Mouse (Mus musculus): ENCODE data around the gene Kcnip1. TPM values are rescaled to one million over a fixed set of nuclear protein-coding genes. Genes with fewer than 3 reads are reported as not detected.

Gene Kcnip1
- polyA plus RNA-seq, 1 experiment from 2014 or later, result 4.3 TPM

DNA sequence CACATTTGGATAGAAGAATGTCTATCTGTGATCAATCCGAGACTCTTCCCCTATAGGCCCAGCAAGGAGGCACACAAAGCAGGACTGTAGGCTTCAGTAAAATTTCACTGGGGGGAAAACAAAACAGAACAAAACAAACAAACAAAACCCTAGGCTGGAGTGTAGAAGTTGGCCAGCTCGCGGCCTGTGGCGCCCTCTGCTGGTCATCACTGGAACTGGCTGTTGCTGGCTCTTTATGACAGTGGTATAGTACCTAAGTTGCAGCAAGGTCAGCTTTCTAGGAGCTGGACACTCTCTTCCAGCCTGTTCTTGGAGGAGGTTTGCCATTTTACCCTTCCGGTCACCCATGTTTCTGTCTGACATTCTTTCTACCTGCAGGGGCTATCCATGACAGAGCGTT, 75.4 kb downstream of the Kcnip1 start:
- H3K9me3 ChIP-seq, result no peaks in the 10 kb centered on the region
- H3K9ac ChIP-seq, result no peak overlapping the region
- peaks cover 9% of the 10 kb centered on the region for H3K27me3 ChIP-seq
- no peaks in the 10 kb centered on the region for H3K36me3 ChIP-seq
- 18% methylated on average over 6 of the region's 6 CpGs for WGBS
- H3K4me1 ChIP-seq, result peaks cover 4% of the 10 kb centered on the region; the same call in 1 of the 2 replicates
- H3K27ac ChIP-seq, result no peak overlapping the region
- H3K4me2 ChIP-seq, result no peak overlapping the region
- no peak overlapping the region for H3K4me3 ChIP-seq
- no peak for ATAC-seq (ENCODE audit: insufficient number of reproducible peaks, insufficient read depth, low FRiP score, low TSS enrichment, low read depth)

DNA sequence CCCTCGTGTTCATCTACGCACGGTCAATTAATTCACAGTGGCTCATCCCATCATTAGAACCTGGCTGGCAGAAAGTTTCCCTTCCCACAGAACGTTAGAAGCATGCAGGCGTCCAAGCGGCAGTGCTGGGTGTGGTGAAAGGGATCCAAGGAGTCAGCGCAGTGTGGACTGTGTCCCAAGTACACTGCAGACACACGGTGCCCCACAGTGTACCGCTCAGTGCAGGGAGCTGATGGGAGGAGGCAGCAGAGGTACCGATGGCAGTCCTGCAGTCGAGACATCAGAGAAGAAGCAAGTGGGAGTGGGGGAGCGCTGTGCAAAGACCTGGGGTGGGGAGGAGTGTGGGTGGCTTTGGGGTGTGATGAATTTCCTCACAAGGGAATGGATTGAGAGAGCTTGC, 78.7 kb downstream of the Kcnip1 start:
- no peaks in the 10 kb centered on the region for H3K36me3 ChIP-seq
- no peaks in the 10 kb centered on the region for H3K9me3 ChIP-seq
- H3K4me2 ChIP-seq, result no peak overlapping the region
- no peak overlapping the region for H3K27ac ChIP-seq
- peaks cover 4% of the 10 kb centered on the region; the same call in 1 of the 2 replicates for H3K27me3 ChIP-seq
- no peak overlapping the region for H3K9ac ChIP-seq
- H3K4me1 ChIP-seq, result peaks cover 4% of the 10 kb centered on the region; the same call in 1 of the 2 replicates
- no peak overlapping the region for H3K4me3 ChIP-seq
- 70% methylated on average over 12 of the region's 12 CpGs for WGBS
- no peak for ATAC-seq (ENCODE audit: insufficient number of reproducible peaks, insufficient read depth, low FRiP score, low TSS enrichment, low read depth)

- Histone ChIP-seq H3K4me3 (no peak overlapping the region), H3K9me3 (no peaks in the 10 kb centered on the region), H3K4me1 (peaks cover 4% of the 10 kb centered on the region; the same call in 1 of the 2 replicates), H3K4me2 (no peak overlapping the region), H3K36me3 (no peaks in the 10 kb centered on the region), H3K9ac (no peak overlapping the region), H3K27me3 (no peaks in the 10 kb centered on the region), H3K27ac (no peak overlapping the region)
- WGBS, result 79% methylated on average over 7 of the region's 7 CpGs
- no peak for ATAC-seq (ENCODE audit: insufficient number of reproducible peaks, insufficient read depth, low FRiP score, low TSS enrichment, low read depth)
These were observed 79.9 kb downstream of the Kcnip1 start for GRCm38 (mm10) chr11:33913061-33913460.

- WGBS, result 10% methylated on average over 2 of the region's 2 CpGs
These were observed 80.8 kb downstream of the Kcnip1 start for GRCm38 (mm10) chr11:33912151-33912571.

GRCm38 (mm10) chr11:33910982-33911381, 82.0 kb downstream of the Kcnip1 start:
- no peak overlapping the region for H3K4me3 ChIP-seq
- H3K4me2 ChIP-seq, result no peak overlapping the region
- H3K9me3 ChIP-seq, result no peaks in the 10 kb centered on the region; the same call in 1 of the 2 replicates
- WGBS, result 43% methylated on average over 7 of the region's 7 CpGs
- no peak for ATAC-seq (ENCODE audit: insufficient number of reproducible peaks, insufficient read depth, low FRiP score, low TSS enrichment, low read depth)
- H3K27me3 ChIP-seq, result no peaks in the 10 kb centered on the region
- no peaks in the 10 kb centered on the region for H3K36me3 ChIP-seq
- H3K4me1 ChIP-seq, result no peaks in the 10 kb centered on the region; the same call in 1 of the 2 replicates
- no peak overlapping the region for H3K27ac ChIP-seq
- no peak overlapping the region for H3K9ac ChIP-seq

More at GRCm38 (mm10) chr11:33912151-33912571, 80.8 kb downstream of the Kcnip1 start:
- Histone ChIP-seq H3K27ac (no peak overlapping the region), H3K27me3 (no peaks in the 10 kb centered on the region), H3K4me3 (no peak overlapping the region), H3K4me1 (peaks cover 4% of the 10 kb centered on the region; the same call in 1 of the 2 replicates), H3K9me3 (no peaks in the 10 kb centered on the region; the same call in 1 of the 2 replicates), H3K4me2 (no peak overlapping the region), H3K9ac (no peak overlapping the region), H3K36me3 (no peaks in the 10 kb centered on the region)
- no peak; the same call in 1 of the 2 replicates for ATAC-seq (ENCODE audit: insufficient number of reproducible peaks, insufficient read depth, low FRiP score, low TSS enrichment, low read depth)

DNA sequence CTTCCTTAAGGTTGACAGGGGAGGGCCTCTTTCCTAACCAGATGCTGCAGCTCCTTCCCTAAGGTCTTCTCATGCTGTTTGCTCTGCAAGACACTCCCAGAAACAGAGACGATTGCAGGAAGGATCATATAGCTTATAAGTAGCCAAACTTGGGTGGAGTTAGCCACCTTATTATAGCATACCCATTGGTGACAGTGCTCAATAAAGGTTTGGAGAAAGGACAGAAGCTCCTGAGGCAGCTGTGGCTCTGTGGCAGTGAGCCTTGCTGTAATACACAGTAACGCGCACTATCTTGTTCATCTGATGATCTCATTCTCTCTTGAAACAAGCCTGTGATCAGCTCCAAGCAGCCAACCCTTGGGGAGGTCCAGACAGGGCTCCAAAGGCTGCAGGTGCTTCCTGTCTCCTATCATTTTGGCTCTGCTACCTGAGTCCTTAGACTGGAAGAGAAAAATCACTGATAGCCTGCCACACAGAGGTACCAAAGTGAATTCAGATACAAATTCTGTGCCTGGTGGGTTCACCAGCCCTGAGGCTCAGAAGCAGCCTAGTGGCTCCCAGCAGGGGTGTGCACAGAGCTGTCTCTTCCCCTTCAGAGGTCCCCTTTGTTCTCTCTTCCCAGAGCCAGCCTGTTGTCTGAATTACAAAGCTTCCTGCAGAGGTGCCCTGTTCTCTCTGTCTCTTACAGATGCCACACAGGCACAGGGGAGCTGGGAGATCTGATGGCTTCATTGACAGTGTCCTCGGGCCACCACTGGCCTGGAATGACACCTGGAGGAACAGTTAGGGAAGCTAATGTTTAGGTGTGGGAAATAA, 84.4 kb downstream of the Kcnip1 start:
- Histone ChIP-seq H3K9me3 (no peaks in the 10 kb centered on the region; the same call in 1 of the 2 replicates), H3K9ac (no peak overlapping the region), H3K27me3 (no peaks in the 10 kb centered on the region), H3K27ac (no peak overlapping the region), H3K4me1 (no peaks in the 10 kb centered on the region; the same call in 1 of the 2 replicates), H3K36me3 (no peaks in the 10 kb centered on the region), H3K4me2 (no peak overlapping the region), H3K4me3 (no peak overlapping the region)
- ATAC-seq (ENCODE audit: insufficient number of reproducible peaks, insufficient read depth, low FRiP score, low TSS enrichment, low read depth), result no peak
- 58% methylated on average over 4 of the region's 4 CpGs for WGBS

- H3K9me3 ChIP-seq, result no peaks in the 10 kb centered on the region; the same call in 1 of the 2 replicates
- no peaks in the 10 kb centered on the region for H3K27me3 ChIP-seq
- no peak overlapping the region for H3K9ac ChIP-seq
- no peak overlapping the region for H3K4me2 ChIP-seq
- ATAC-seq (ENCODE audit: insufficient number of reproducible peaks, insufficient read depth, low FRiP score, low TSS enrichment, low read depth), result no peak
- WGBS, result 53% methylated on average over 6 of the region's 6 CpGs
- H3K4me3 ChIP-seq, result no peak overlapping the region
- no peaks in the 10 kb centered on the region for H3K36me3 ChIP-seq
- H3K27ac ChIP-seq, result no peak overlapping the region
- H3K4me1 ChIP-seq, result no peaks in the 10 kb centered on the region
These were observed 89.5 kb downstream of the Kcnip1 start for GRCm38 (mm10) chr11:33903494-33903893.

DNA sequence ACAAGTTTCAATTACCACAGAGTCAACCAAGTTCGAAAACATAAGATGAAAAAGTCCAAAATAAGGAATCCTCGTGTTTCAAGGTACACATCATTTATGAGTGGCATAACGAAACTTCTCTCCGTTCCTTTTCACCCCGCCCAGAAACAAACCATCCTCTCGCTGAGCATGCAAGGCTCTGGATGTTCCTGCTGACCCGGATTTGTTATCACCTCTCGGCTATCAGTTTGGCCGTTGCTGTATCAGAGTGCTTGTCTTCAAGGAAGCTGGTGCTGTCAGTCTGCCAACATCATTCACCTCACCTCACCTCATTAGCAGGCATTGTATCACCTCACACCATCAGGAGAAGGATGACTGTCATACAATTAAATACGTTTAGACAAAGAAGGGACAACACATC, 90.6 kb downstream of the Kcnip1 start:
- 88% methylated on average over 10 of the region's 10 CpGs for WGBS
- no peak for ATAC-seq (ENCODE audit: insufficient number of reproducible peaks, insufficient read depth, low FRiP score, low TSS enrichment, low read depth)
- no peaks in the 10 kb centered on the region for H3K27me3 ChIP-seq
- H3K9me3 ChIP-seq, result no peaks in the 10 kb centered on the region; the same call in 1 of the 2 replicates
- H3K4me1 ChIP-seq, result no peaks in the 10 kb centered on the region
- no peaks in the 10 kb centered on the region for H3K36me3 ChIP-seq
- H3K4me2 ChIP-seq, result no peak overlapping the region
- no peak overlapping the region for H3K4me3 ChIP-seq
- H3K9ac ChIP-seq, result no peak overlapping the region
- H3K27ac ChIP-seq, result no peak overlapping the region

- Histone ChIP-seq H3K36me3 (no peaks in the 10 kb centered on the region), H3K9ac (no peak overlapping the region), H3K9me3 (no peaks in the 10 kb centered on the region), H3K4me3 (no peak overlapping the region), H3K27me3 (no peaks in the 10 kb centered on the region), H3K27ac (no peak overlapping the region), H3K4me1 (no peaks in the 10 kb centered on the region), H3K4me2 (no peak overlapping the region)
- 71% methylated on average over 2 of the region's 2 CpGs for WGBS
- ATAC-seq (ENCODE audit: insufficient number of reproducible peaks, insufficient read depth, low FRiP score, low TSS enrichment, low read depth), result no peak
These were observed 91.2 kb downstream of the Kcnip1 start for GRCm38 (mm10) chr11:33901783-33902182.

GRCm38 (mm10) chr11:33891084-33891483, 101.9 kb downstream of the Kcnip1 start:
- Histone ChIP-seq H3K4me2 (no peak overlapping the region), H3K9me3 (no peaks in the 10 kb centered on the region), H3K27me3 (no peaks in the 10 kb centered on the region), H3K9ac (no peak overlapping the region), H3K36me3 (no peaks in the 10 kb centered on the region), H3K4me3 (no peak overlapping the region), H3K27ac (no peak overlapping the region), H3K4me1 (no peaks in the 10 kb centered on the region)
- ATAC-seq (ENCODE audit: insufficient number of reproducible peaks, insufficient read depth, low FRiP score, low TSS enrichment, low read depth), result no peak
- WGBS, result 77% methylated on average over 4 of the region's 4 CpGs

- H3K27ac ChIP-seq, result no peak overlapping the region
- 83% methylated on average over 2 of the region's 2 CpGs for WGBS
- no peak for ATAC-seq (ENCODE audit: insufficient number of reproducible peaks, insufficient read depth, low FRiP score, low TSS enrichment, low read depth)
- no peak overlapping the region for H3K4me3 ChIP-seq
- no peak overlapping the region for H3K9ac ChIP-seq
- H3K9me3 ChIP-seq, result no peaks in the 10 kb centered on the region
- H3K36me3 ChIP-seq, result no peaks in the 10 kb centered on the region
- H3K4me2 ChIP-seq, result no peak overlapping the region
- no peaks in the 10 kb centered on the region for H3K27me3 ChIP-seq
- H3K4me1 ChIP-seq, result no peaks in the 10 kb centered on the region
These were observed 102.6 kb downstream of the Kcnip1 start for GRCm38 (mm10) chr11:33890382-33890781.

DNA sequence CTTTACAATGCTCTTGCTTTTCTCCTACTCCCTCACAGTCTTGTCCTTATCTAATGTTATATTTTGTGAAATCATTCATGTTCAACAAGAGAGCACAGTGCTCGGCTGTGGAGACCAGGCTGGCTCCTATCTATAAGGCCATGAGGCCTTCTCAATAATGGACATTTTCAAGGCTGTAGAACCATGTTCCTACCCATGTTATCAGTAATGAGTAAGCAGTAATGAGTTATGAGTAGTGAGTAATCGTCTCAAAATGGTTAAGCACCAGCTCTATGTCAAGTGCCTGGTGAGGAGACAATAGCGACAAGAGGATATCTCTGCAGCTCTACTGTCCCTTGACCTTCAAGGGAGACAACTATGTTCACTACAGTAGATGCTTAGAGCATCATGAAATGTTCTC, 105.3 kb downstream of the Kcnip1 start:
- Histone ChIP-seq H3K27me3 (no peaks in the 10 kb centered on the region), H3K27ac (no peak overlapping the region), H3K9me3 (no peaks in the 10 kb centered on the region), H3K4me2 (no peak overlapping the region), H3K4me3 (no peak overlapping the region), H3K36me3 (no peaks in the 10 kb centered on the region), H3K4me1 (no peaks in the 10 kb centered on the region), H3K9ac (no peak overlapping the region)
- WGBS, result 91% methylated on average over 3 of the region's 3 CpGs
- ATAC-seq (ENCODE audit: insufficient number of reproducible peaks, insufficient read depth, low FRiP score, low TSS enrichment, low read depth), result no peak
